Mouse (Mus musculus): ENCODE results near the gene Glp2r. TPM values are rescaled to one million over a fixed set of nuclear protein-coding genes. Genes with fewer than 3 reads are reported as not detected.

Glp2r gene
- polyA plus RNA-seq, 1 experiment from 2014 or later, result 1.1 TPM

GRCm38 (mm10) chr11:67612158-67612839 lies 158.7 kb downstream of the Glp2r start:
- ATAC-seq (ENCODE audit: insufficient read depth, low FRiP score, low read depth), result no peak
- Histone ChIP-seq H3K9ac (no peak overlapping the region), H3K9me3 (no peaks in the 10 kb centered on the region), H3K4me3 (replicated peaks) (no peak overlapping the region), H3K27me3 (replicated peaks) (no peaks in the 10 kb centered on the region), H3K36me3 (no peaks in the 10 kb centered on the region), H3K4me2 (no peak overlapping the region), H3K4me1 (no peaks in the 10 kb centered on the region), H3K27ac (no peak overlapping the region)
- WGBS, result 75% methylated on average over 9 of the region's 9 CpGs

Other genes starting within 250 kb of the Glp2r start
- gene Rcvrn, start 75.8 kb downstream of the Glp2r start, polyA plus RNA-seq (2015; fragmentation: Nextera tagmentation; extraction: Ambion mirVana), result 0.17 TPM in 1 of 2 replicates, not detected in the other
- gene Gsg1l2, start 3.5 kb upstream of the Glp2r start, polyA plus RNA-seq (2015; fragmentation: Nextera tagmentation; extraction: Ambion mirVana), result 0.23 TPM in 1 of 2 replicates, not detected in the other
- gene Dhrs7c, start 27.0 kb upstream of the Glp2r start, polyA plus RNA-seq (2015; fragmentation: Nextera tagmentation; extraction: Ambion mirVana), result 0.32 and 0.35 TPM in 2 replicates
- gene Usp43, start 151.0 kb upstream of the Glp2r start, polyA plus RNA-seq (2015; fragmentation: Nextera tagmentation; extraction: Ambion mirVana), result 3.7 and 4.8 TPM in 2 replicates
- gene Cfap52, start 194.5 kb upstream of the Glp2r start, polyA plus RNA-seq (2015; fragmentation: Nextera tagmentation; extraction: Ambion mirVana), result 0.86 and 1.5 TPM in 2 replicates
- gene Stx8, start 195.0 kb upstream of the Glp2r start, polyA plus RNA-seq (2015; fragmentation: Nextera tagmentation; extraction: Ambion mirVana), result 55.9 and 59.4 TPM in 2 replicates